Mouse (Mus musculus) CH12.LX (cell line): ENCODE measurements around the gene Hoxd12. TPM values are rescaled to one million over a fixed set of nuclear protein-coding genes. Genes with fewer than 3 reads are reported as not detected.

Experiments
- DNase-seq: peaks from one replicate; pipeline ENCODE4 v3.0.0-alpha.2; 2013; ENCODE audit errors: extremely low read depth
- H3K27ac ChIP-seq: 2 replicates; pipeline ENCODE4 v1.5.1; 2012; ENCODE audit warnings: low read depth, mild to moderate bottlenecking, control low read depth, moderate library complexity; ENCODE audit not compliant: insufficient read depth
- H3K27me3 ChIP-seq: replicated peaks from 2 replicates; pipeline ENCODE3; 2012; ENCODE audit warnings: inconsistent platforms
- H3K36me3 ChIP-seq, 2 experiments: replicated peaks in 1 of 2; 2 replicates each; pipeline versions ENCODE3 to v1.6.1; 2012; ENCODE audit warnings: inconsistent platforms in 1 of 2, low read length in 1 of 2, mild to moderate bottlenecking in 1 of 2, mixed read lengths in 1 of 2, moderate library complexity in 1 of 2; ENCODE audit not compliant: control insufficient read depth in 1 of 2, insufficient read depth in 1 of 2
- H3K4me1 ChIP-seq, 2 experiments: 2 replicates each; pipeline ENCODE4 v1.6.1; 2012; ENCODE audit warnings: inconsistent platforms in 1 of 2, moderate library complexity in 1 of 2; ENCODE audit not compliant: insufficient read depth in 2 of 2, control insufficient read depth in 1 of 2
- H3K4me2 ChIP-seq: 2 replicates; pipeline ENCODE4 v1.6.1; 2012; ENCODE audit warnings: low read depth, mild to moderate bottlenecking, control low read depth; ENCODE audit not compliant: poor library complexity, insufficient read depth, severe bottlenecking
- H3K4me3 ChIP-seq, 3 experiments: fragments of 150-350 bp in 1 of 3; sonication (generic) in 1 of 3; replicated peaks in 1 of 3; 2 replicates each; pipeline versions ENCODE3 to v1.5.1; 2011 to 2012; ENCODE audit warnings: low read depth in 2 of 3, low read length in 2 of 3, mild to moderate bottlenecking in 2 of 3, moderate library complexity in 2 of 3, control low read depth in 1 of 3, improper control_type of control experiment in 1 of 3, inconsistent platforms in 1 of 3, mixed read lengths in 1 of 3; ENCODE audit not compliant: poor library complexity in 1 of 3
- H3K79me2 ChIP-seq: replicated peaks from 2 replicates; pipeline ENCODE4 v1.6.1; 2012; ENCODE audit warnings: mild to moderate bottlenecking, moderate library complexity; ENCODE audit not compliant: control insufficient read depth, poor library complexity, insufficient read depth, severe bottlenecking; ENCODE audit errors: extremely low read depth
- H3K9ac ChIP-seq: 2 replicates; pipeline ENCODE4 v1.6.1; 2012; ENCODE audit warnings: low read depth, mild to moderate bottlenecking, control low read depth, moderate library complexity; ENCODE audit not compliant: insufficient read depth
- H3K9me3 ChIP-seq: replicated peaks from 2 replicates; pipeline ENCODE3; 2012; ENCODE audit warnings: low read length, inconsistent platforms, mixed read lengths
- BHLHE40 ChIP-seq: IDR thresholded peaks from 2 replicates; pipeline ENCODE4 v1.6.1; 2011; ENCODE audit warnings: mild to moderate bottlenecking, low read depth, low read length, improper control_type of control experiment
- CHD2 ChIP-seq: IDR thresholded peaks from 2 replicates; pipeline ENCODE4 v1.6.1; 2011; ENCODE audit warnings: low read length, improper control_type of control experiment
- EP300 ChIP-seq: IDR thresholded peaks from 2 replicates; pipeline ENCODE4 v1.6.1; 2011; ENCODE audit warnings: low read length, improper control_type of control experiment
- ETS1 ChIP-seq: conservative IDR thresholded peaks from 2 replicates; pipeline ENCODE4 v1.6.1; 2012; ENCODE audit warnings: low read depth, mild to moderate bottlenecking, inconsistent platforms, low read length, improper control_type of control experiment, moderate library complexity
- HCFC1 ChIP-seq: IDR thresholded peaks from 2 replicates; pipeline ENCODE4 v1.6.1; 2012; ENCODE audit warnings: low read depth, mild to moderate bottlenecking, inconsistent platforms, low read length, improper control_type of control experiment
- IRF4 ChIP-seq: IDR thresholded peaks from 2 replicates; pipeline ENCODE4 v1.6.1; 2014; ENCODE audit warnings: low read depth, mild to moderate bottlenecking, inconsistent platforms, low read length, improper control_type of control experiment
- JUN ChIP-seq: IDR thresholded peaks from 2 replicates; pipeline ENCODE4 v1.6.1; 2011; ENCODE audit warnings: low read depth, mild to moderate bottlenecking, low read length, improper control_type of control experiment, moderate library complexity; ENCODE audit not compliant: insufficient read depth
- JUND ChIP-seq: conservative IDR thresholded peaks from 2 replicates; pipeline ENCODE4 v1.6.1; 2011; ENCODE audit warnings: low read depth, low read length, improper control_type of control experiment
- KAT2A ChIP-seq: IDR thresholded peaks from 2 replicates; pipeline ENCODE4 v1.6.1; 2012; ENCODE audit warnings: low read length, improper control_type of control experiment, inconsistent platforms; ENCODE audit not compliant: insufficient replicate concordance
- MAFK ChIP-seq: IDR thresholded peaks from 2 replicates; pipeline ENCODE4 v1.6.1; 2011; ENCODE audit warnings: low read length, improper control_type of control experiment; ENCODE audit not compliant: insufficient replicate concordance
- MAZ ChIP-seq: IDR thresholded peaks from 2 replicates; pipeline ENCODE4 v1.6.1; 2012; ENCODE audit warnings: low read depth, mild to moderate bottlenecking, inconsistent platforms, low read length, improper control_type of control experiment, moderate library complexity
- MXI1 ChIP-seq: IDR thresholded peaks from 2 replicates; pipeline ENCODE4 v1.6.1; 2011; ENCODE audit warnings: mild to moderate bottlenecking, low read depth, low read length, improper control_type of control experiment
- POLR2A ChIP-seq: IDR thresholded peaks from 2 replicates; pipeline ENCODE4 v1.6.1; 2011; ENCODE audit warnings: low read depth, mild to moderate bottlenecking, improper control_type of control experiment, low read length
- RAD21 ChIP-seq: IDR thresholded peaks from 2 replicates; pipeline ENCODE4 v1.6.1; 2011; ENCODE audit warnings: low read depth, mild to moderate bottlenecking, low read length, improper control_type of control experiment, moderate library complexity
- USF2 ChIP-seq: conservative IDR thresholded peaks from 2 replicates; pipeline ENCODE4 v1.6.1; 2011; ENCODE audit warnings: low read depth, low read length, improper control_type of control experiment
- ZC3H11A ChIP-seq: IDR thresholded peaks from 2 replicates; pipeline ENCODE4 v1.6.1; 2012; ENCODE audit warnings: low read depth, mild to moderate bottlenecking, inconsistent platforms, low read length, improper control_type of control experiment
- ZMIZ1 ChIP-seq: IDR thresholded peaks from 2 replicates; pipeline ENCODE4 v1.6.1; 2012; ENCODE audit warnings: low read depth, mild to moderate bottlenecking, inconsistent platforms, low read length, improper control_type of control experiment
- ZNF384 ChIP-seq: IDR thresholded peaks from 2 replicates; pipeline ENCODE4 v1.6.1; 2012; ENCODE audit warnings: low read depth, low read length, improper control_type of control experiment, inconsistent platforms
- dilution Hi-C: fragments of 300-500 bp; cut with MboI; formaldehyde crosslinking; loops from 2 replicates; pipeline ENCODE4 v1.14.3; 2020; ENCODE audit warnings: low sequenced_read_pairs; ENCODE audit not compliant: extremely low pct_unique_long_range_greater_than_20kb, extremely low pct_ligation_motif_present
- in situ Hi-C: fragments of 300-500 bp; cut with MboI; formaldehyde crosslinking; loops from 3 replicates; pipeline ENCODE4 v1.14.3; 2019; ENCODE audit warnings: low sequenced_read_pairs, low pct_ligation_motif_present, low pct_unique_long_range_greater_than_20kb, mixed read lengths
- polyA plus RNA-seq: library from polyadenylated mRNA; unstranded; fragments of >175 nt; gene quantifications from 2 replicates; pipeline ENCODE4 v1.2.1, GENCODE M21; 2012; ENCODE audit warnings: low read depth; ENCODE audit not compliant: insufficient read length
- total RNA-seq, 2 experiments: library from RNA; depleted of rRNA; stranded (reverse); fragments of 300-350 nt in 1 of 2; fragments of >200 nt in 1 of 2; gene quantifications; 2 replicates each; pipeline ENCODE4 v1.2.3; 2012 to 2014

The Hoxd12 gene
- total and polyA plus RNA-seq, 3 experiments = not detected

- Histone ChIP-seq H3K4me1 (peaks cover 0 to 4% of the 10 kb centered on the region in 2 experiments; a peak in 2 of 4 replicates), H3K9ac (no peak overlapping the region), H3K27me3 (peaks cover 6% of the 10 kb centered on the region), H3K27ac (no peak overlapping the region), H3K4me2 (no peak overlapping the region), H3K36me3 (no peaks in the 10 kb centered on the region), H3K9me3 (no peaks in the 10 kb centered on the region), H3K4me3 (peak overlapping the region in 1 of 3 experiments; percentile 50), H3K79me2 (no peaks in the 10 kb centered on the region)
- DNase-seq = no peak
- TF ChIP-seq MAFK = no peak
- no peak for TF ChIP-seq EP300
- no peak for TF ChIP-seq RAD21
- TF ChIP-seq CHD2 = no peak
- TF ChIP-seq ZC3H11A = no peak
- no peak for TF ChIP-seq USF2
- TF ChIP-seq HCFC1 = no peak
- no peak for TF ChIP-seq ZMIZ1
- no peak for TF ChIP-seq POLR2A
- TF ChIP-seq BHLHE40 = no peak
- no peak for TF ChIP-seq JUND
- no peak for TF ChIP-seq ZNF384
- no peak for TF ChIP-seq ETS1
- no peak for TF ChIP-seq MXI1
- no peak for TF ChIP-seq KAT2A
- TF ChIP-seq IRF4 = no peak
- no peak for TF ChIP-seq JUN
- in situ Hi-C loops (loop anchor here (25.0 kb wide), 1 partner anchor 882 kb away; no protein-coding TSS in a partner anchor), dilution Hi-C loops (no loop called here)
Measured at GRCm38 (mm10) chr2:74704999-74705466, 30.2 kb downstream of the Hoxd12 start.

GRCm38 (mm10) chr2:74705467-74706089 lies 30.8 kb downstream of the Hoxd12 start:
- Histone ChIP-seq H3K27me3 (peaks cover 6% of the 10 kb centered on the region), H3K9me3 (no peaks in the 10 kb centered on the region), H3K4me2 (no peak overlapping the region), H3K36me3 (no peaks in the 10 kb centered on the region), H3K79me2 (no peaks in the 10 kb centered on the region), H3K4me1 (peaks cover 0 to 4% of the 10 kb centered on the region in 2 experiments; a peak in 2 of 4 replicates), H3K27ac (no peak overlapping the region), H3K4me3 (peak overlapping the region in 1 of 3 experiments; percentile 50), H3K9ac (no peak overlapping the region)
- dilution Hi-C loops = no loop called here
- in situ Hi-C loops = loop anchor here (25.0 kb wide), 1 partner anchor 882 kb away; no protein-coding TSS in a partner anchor
- TF ChIP-seq MAZ = no peak
- peak; percentile 7 for DNase-seq
